Mouse (Mus musculus): Measurements from ENCODE around the gene Klhl2.

Klhl2 gene

DNA sequence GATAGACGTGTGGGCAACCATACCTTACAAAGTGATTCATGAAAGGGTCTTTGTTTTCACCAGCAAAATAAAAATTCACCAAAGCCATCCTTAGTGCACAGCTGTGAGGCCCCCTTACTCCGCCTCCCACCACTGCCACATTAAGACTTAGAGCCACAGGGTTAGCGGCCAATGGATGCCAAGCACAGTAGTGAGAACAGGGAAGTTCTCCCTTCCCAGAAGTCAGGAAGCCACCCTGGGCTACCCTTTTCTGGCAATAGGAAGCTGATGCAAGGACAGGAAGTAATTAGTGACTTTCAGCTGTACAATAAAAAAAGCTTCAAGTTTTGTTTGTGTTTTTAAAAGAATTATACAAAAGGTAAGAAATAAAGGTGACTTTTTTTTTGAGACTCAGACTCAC, 18.2 kb downstream of the Klhl2 start:
- DNase-seq (ENCODE audit: low spot score in 2 of 2): no peak

DNA sequence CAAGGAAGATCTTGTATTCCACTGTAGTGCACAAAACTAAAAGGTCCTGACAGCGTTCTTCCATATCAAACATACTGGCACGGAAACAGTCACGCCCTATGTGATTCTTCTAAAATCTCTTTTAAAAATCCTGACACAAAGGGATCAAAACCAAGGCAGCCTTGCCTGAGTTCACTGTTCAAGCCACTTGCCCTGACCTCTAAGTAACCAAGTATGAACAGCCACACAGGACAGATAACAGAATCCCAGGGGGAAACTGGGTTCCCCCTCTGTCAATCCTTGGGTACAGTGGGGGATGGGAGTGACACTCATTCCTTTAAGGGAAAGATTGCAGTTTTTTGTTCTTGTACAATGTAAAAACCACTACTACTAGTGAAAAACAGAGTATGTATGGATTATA, 19.9 kb downstream of the Klhl2 start:
- no peak for DNase-seq (ENCODE audit: low spot score in 2 of 2)

DNA sequence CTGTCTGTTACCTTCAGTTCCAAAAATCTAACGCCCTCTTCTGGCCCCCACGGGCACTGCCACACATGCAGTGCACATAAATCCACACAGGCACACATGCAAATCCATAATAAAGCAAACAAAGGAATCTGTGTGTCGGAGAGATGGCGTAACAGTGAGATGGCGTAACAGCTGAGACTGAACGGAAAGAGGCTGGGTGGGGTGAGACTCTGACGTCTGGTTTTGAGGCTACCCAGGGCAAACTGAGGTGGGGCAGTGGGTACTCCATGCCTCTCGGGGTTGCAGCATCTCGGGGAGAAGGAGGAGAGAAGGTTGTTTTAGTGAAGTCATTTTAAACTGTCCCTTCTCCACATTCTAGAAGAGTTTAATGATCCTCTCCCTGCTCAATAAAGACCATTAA, 20.4 kb downstream of the Klhl2 start:
- no peak for DNase-seq (ENCODE audit: low spot score in 2 of 2)

DNA sequence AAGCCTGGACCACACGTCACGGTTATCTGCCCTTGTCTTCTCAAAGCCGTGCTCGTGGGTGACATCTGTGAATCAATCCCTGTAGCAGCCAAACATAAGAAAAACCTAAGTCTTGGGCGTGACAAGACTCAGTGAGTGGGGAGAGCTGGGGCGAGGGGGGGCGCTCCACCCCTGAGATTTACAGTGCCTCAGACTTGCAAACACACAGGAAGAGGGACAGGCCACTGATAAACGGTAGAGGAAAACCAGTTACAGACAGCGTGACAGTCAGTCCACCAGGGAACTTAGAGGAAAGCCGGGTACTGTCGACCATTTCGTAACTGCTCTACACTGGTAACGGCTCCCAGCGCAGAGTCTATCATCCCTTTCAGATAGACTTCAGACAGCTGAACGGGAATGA, 21.4 kb downstream of the Klhl2 start:
- DNase-seq (ENCODE audit: low spot score in 2 of 2): no peak

DNA sequence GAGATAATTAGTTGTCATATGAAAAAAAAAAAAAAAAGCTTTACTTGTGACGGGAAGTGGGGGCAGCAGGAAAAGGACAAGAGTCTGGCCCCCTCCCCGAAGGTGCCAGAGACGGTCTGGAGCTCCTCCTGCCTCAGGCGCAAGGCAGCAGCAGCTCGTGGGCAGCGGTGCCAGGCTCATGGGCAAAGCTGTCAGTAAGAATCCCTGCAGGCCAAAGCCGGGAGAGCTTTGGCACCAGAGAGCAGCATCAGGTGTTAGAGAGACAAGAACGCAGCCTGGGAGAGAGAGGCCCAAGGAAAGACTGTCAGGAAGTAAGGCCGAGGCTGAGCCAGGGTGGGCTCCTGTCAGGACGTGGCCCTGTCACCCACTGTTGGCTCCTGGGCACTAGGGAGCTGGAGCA, 22.5 kb downstream of the Klhl2 start:
- DNase-seq (ENCODE audit: low spot score in 2 of 2): no peak

DNA sequence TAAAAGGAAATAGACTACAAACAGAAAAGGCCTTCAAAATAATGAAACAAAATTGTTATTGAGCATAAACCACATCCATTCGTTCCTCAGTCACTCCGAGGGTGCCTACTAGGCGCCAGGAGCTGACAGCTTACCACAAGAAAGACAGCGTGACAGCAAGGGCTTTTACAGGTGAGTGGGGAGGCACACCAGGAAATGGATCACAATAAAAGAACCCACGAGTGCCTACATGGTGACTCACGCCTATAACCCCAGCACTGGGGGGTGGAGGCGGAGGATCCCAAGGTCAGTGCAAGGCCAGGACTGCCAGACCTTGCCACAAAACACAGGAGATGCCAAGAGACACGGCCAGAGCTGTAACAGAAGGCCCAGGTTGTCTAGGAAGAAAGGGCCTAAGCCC, 23.4 kb downstream of the Klhl2 start:
- DNase-seq (ENCODE audit: low spot score in 2 of 2): no peak

DNA sequence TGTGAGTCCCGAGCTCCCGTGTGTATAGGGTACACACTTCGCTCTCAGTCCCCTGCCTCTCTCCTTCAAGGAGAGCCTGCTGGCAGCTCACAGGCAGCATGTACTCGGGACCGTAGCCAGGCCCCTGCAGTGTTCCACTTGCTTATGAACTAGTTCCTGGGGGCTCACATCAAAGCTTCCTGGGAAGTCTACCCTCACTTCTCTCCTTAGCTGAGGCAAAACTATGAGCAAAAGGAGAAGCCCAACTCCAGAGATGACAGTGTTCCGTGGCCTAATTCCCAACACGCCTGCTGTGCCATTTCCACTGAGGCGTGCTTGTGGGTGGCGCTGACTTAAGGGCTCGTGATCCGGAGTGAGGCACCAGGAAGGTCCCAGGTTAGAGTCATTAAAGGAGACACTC, 25.9 kb downstream of the Klhl2 start:
- peak; percentile 53 to 59 for DNase-seq (ENCODE audit: low spot score in 2 of 2)

DNA sequence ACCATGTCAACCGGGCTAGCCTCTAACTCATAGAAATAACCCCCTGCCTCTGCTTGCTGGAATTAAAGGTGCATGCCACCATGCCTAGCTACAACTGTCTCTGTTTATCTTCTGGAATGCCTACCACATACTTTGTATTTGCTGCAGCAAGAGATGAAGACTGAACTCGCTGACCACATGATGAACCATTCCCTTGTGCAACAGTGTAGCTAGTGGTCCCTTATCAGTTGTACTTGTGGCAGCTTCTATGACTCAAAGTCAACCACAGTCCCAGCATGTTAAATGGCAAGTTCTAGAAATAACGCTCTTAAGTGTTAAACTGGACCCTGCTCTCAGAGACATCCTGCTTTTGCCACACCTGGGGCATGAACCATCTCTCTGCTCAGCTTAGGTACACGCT, 28.9 kb downstream of the Klhl2 start:
- DNase-seq (ENCODE audit: low spot score in 2 of 2): no peak

DNA sequence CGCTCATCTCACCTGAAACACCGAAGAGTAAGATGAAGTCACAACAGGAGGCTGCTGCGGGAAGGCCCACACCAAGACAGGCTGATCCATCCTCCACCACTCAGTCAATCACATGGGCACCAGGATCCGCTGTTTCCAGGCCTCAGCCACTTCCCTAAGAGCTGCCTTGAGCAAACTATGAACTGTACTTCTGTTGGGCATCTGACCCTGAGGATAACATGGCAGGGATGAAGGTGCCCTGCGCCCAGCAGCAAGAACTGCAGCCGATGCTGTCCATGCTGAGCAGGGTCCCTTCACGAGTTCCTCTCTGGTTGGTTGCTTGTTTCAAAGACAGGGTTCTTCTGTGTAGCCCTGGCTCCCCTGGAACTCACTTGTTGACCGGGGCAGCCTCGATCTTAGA, 38.0 kb downstream of the Klhl2 start:
- DNase-seq (ENCODE audit: low spot score in 2 of 2): no peak

DNA sequence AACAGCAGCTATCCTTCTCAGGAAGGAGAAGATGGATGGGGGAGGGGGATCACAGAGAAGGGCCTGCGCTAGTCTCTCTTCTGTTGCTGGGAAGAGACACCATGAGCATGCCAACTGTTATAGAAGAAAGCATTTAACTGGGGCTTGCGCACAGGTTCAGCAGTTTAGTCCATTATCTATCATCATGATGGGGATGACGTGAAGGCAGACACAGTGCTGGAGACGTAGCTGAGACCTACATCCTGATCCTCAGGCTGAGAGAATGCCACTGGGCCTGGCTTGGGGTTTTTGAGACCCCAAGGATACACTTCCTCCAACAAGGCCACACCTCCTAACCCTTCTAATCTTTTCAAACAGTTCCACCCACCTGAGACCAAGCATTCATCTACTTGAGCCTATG, 38.7 kb downstream of the Klhl2 start:
- DNase-seq (ENCODE audit: low spot score in 2 of 2): no peak

DNA sequence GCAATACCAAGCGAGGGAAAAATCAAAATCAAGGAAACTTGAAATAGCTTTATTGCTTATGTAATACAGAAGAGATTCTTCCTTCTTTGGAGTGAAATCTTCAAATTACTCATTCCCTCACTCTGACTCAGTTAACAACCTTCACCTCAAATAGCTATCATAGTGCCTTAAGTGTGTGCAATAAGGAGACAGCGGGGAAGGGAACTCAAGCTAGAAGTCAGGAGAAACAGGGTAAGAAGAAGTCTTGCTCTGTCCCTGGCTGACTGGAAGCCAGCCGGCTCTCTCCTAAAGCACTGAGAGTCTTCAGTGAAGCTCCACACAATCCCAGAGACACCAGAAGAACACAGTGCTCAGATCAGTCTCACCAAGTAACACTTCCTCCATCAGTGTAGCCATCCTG, 43.3 kb downstream of the Klhl2 start:
- DNase-seq (ENCODE audit: low spot score in 2 of 2): no peak

DNA sequence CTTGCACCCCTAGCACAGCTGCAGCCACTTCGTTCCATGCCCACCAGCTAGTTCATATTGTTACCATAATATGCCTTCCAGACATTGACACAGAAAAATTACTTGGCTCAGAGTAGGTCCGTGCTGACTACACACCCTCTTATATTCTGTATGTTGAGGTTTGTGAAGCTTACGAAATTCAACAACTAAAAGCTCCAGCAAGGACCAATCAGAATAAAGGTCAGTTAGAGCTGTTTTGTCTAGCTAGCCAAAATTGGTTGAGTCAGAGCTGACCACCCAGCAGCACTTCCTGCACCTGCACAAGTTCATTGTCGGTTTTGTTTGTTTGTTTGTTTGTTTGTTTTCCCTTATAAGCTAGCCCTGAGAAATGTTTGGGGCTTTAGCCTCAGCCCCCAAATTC, 44.8 kb downstream of the Klhl2 start:
- DNase-seq (ENCODE audit: low spot score in 2 of 2): no peak

DNA sequence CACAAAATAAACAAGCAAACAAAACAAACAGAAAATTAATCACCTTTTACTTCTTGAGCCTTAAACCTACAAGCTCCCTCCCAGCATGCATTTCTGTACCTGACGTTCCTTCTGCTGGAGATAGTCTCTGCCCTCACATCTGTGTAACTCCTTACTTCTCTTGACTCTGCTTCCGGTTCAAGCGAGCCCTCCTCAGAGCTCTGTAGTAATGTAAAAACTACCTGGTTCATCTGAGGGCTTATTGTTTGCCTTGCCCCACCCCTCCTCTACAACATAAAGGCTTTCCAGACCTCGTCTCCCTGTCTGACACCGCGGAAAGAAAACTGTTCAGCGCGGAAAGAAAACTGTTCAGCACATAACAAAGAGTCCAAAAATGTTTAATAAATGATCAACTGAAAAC, 50.5 kb downstream of the Klhl2 start:
- no peak for DNase-seq (ENCODE audit: low spot score in 2 of 2)

DNA sequence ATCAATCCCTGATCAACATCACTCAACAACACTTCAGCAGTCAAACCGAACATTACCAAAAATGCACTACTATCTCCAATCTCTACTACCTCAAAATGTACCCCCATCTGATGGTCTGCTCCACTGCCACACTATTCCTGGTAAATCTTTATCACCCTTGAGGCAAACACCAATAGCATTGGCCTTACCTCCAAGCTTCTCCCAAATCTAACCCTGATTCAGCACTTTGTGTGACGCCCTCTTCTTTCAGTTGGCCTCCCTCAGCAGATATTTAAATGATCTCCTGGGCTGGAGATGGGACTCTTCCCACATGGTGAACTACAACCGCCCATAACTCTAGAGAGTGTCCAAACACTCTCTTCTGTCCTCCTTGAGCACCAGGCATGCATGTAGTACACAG, 51.3 kb downstream of the Klhl2 start:
- no peak for DNase-seq (ENCODE audit: low spot score in 2 of 2)

DNA sequence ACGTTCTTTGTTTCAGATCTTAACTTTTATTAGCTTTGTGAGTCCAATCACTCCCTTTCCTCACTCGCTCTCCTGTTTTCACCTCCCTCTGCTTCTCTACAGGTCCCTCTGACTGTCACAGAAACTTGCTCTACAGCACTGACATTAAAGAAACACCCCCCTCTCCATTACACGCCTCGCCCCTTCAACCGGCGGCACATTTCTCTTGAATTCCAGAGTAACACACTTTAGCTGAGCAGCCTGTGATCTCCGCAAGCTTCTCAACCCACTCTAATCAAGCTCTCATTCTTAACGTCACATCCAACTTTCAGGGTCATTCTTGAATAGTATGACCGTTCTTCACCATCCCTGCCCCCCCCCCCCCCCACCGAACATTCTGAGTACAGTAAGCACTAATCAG, 52.1 kb downstream of the Klhl2 start:
- no peak for DNase-seq (ENCODE audit: low spot score in 2 of 2)

DNA sequence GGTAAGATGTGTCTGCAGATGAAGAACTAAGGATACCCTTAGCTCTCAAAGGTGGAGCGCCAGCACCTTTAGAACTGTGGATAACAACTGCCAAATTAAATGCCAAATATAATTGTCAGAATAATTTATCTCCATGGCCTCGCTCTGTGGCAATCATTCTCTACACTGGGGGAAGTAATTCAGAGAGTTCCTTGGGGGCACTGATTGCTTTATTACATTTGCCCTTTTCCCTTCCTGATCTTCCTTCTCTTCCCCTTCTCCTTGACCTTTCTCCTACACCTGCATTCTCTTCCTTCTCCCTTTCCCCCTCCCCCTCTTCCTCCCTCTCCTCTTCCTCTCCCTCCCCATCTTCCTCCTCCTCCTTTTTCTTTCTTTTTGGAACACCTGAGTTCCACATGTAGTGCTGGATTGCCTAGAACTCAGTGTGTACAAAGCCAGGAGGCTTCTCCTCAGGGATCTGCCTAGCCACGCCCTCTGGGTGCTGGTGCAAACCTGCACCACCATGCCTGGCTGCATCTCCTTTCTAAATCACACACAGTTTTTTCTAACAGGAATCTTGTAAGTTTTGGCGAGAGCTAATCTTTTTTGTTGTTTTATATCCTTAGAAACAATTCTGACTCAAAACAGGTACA, 58.5 kb downstream of the Klhl2 start:
- no peak for DNase-seq (ENCODE audit: low spot score in 2 of 2)

DNA sequence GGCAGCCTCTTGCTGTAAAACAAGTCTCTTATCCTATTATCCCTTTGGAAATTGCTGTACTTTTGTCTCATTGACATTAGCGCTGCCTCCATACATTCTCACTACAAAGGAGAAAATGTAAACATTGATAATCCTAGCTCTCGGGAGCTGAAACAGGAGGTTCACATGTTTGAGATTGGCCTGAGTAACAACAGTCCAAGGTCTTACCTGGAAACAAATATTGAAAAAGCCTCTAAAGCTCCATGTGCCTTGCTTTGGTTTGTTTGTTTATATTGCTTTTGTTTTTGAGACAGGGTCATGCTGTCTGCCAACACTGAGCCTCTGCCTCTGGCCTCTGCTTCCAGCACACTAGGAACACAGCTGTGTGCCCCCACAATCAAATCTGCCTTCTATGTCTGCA, 59.4 kb downstream of the Klhl2 start:
- no peak for DNase-seq (ENCODE audit: low spot score in 2 of 2)

DNA sequence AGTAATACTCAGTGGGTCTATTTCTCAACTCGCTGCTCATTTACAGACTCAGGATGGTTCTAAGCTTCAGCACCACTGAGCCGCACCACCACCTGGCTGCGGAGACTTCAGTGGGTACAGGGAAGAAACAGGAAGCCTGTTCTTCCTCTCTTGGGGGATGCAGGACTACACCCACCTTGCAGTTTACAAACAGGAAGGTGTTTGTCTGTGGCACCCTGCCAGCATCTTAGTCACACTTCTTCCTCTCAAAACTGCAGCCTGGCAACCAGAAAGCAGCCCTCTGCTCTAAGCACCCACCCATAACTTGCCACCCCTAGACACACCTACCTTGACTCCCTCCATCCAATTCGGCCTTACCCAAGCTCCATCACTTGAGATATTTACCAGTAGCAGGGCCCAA, 61.1 kb downstream of the Klhl2 start:
- DNase-seq (ENCODE audit: low spot score in 2 of 2): peak; percentile 60 to 63

DNA sequence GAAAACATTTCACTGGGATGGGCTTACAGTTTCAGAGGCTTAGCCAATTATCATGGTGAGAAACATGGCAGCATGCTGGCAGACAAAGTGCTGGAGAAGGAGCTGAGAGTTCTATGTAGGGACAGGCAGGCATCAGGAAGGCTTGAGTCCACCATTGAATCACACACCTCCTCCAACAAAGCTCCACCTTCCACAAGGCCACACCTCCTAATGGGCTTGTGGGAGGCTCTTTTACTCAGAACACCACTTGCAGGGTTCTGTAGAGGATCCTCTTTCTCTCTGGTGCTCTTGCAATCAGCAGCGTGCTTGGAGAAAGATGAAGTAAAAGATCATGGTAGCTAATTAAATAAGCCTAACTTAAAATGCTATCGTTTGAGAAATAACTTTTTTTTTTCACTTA, 63.0 kb downstream of the Klhl2 start:
- no peak for DNase-seq (ENCODE audit: low spot score in 2 of 2)

DNA sequence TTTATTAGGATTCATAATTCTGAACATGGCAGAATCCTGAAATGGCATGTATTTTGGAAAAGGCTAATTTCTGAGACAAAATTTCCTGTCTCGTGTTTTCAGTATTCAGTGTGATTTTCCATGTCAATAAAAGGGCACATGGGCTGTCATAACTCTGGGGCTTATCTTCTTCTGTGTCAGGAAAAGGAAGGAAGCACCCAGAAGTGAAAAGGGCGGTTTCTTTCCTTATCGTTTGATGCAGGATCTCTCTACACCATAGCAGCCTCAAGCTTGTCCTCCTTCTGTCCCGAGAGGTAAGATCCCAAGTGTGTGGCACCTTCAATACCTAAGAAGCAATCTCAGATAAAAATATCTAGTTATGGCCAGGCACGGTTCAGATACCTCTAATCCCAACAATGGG, 65.6 kb downstream of the Klhl2 start:
- no peak for DNase-seq (ENCODE audit: low spot score in 2 of 2)

DNA sequence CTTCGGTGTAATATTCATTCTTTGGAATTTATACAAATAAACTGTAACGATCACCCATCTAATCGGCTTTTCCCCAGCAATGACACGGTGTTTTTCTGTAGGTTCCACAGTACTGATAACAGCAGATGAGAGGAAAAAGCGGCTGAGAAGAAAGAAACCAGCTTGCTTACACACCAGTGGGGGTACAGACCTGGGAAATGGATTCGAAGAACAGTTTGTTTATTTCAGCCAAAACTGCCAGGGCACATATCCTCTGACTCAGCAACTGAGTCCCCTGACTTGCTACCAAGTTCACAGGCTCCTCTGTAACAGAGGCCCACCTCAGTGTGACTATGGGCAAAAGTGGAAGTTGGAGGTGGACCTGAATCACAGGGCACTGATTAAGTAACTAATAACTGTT, 67.9 kb downstream of the Klhl2 start:
- DNase-seq (ENCODE audit: low spot score in 2 of 2): no peak

DNA sequence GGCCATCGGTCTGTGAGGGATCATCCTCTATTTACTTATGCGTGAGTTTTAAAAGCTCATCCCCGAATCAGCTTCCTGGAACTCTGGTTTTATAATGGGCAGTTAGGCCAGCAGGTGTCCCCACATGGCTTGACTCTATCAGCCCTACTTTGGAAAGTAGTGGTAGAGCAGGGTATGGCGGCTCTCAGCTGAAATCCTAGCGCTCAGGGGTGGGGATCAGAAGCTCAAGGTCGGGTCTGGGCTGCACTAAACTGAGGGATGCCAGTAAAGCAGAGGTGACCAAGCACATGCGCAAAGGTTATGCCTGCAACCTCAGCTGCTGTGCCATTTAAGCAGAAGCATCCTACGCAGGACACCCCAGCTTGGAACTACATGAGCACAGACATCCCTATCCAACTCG, 71.9 kb downstream of the Klhl2 start:
- DNase-seq (ENCODE audit: low spot score in 2 of 2): no peak

DNA sequence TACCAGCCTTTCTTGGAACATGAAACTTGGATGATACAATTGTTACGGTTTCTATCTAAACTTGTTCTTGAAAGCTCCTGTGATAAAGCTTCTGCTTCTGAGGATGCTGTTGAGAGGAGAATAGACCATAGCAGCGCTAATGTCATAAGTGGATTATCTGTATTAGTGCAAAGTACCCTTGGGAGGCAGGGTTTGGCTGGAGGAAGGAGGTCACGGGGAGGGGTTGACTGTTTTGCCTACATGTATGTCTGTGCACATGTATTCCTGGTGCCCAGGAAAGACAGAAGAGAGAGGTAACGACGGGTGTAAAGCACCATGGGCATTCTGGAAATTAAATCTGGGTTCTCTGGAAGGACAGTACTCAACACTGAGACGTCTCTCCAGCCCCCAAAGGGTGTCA, 75.7 kb downstream of the Klhl2 start:
- no peak for DNase-seq (ENCODE audit: low spot score in 2 of 2)

DNA sequence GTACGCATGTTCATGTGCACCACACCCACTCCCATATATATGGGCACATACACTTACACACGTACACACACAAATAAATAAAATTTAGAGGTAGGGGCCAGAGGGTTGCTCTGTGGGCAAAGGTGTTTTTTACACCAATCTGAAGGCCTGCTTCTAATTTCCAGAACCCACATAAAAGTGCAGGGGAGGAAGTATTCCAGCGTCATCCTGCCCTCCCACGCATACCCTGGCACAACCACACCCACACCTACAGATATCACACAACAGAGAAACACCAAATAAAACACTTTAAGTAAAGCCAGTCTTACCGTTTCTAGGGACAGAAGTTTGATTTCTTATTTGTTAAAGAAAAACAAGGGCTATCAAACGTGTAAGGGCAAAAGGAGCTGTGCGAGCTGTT, 79.0 kb downstream of the Klhl2 start:
- no peak for DNase-seq (ENCODE audit: low spot score in 2 of 2)

DNA sequence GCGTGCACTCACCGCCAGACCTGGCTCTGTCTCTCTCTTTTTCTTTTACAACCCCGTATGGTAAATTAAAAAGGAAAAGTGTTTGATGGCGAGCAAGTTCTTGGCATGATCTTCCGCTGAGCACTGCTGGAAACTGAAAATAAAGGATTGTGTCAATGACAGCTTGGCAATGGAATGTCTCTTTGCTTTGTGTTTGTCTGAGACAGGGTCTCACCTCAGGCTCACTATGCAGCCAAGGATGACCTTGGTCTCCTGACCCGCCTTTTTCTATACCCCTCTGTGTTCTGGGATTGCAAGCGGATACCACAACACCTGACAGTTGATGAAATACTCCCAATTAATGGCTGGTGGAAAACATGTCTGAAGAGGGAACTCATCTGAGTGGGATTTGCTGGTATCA, 80.2 kb downstream of the Klhl2 start:
- no peak for DNase-seq (ENCODE audit: low spot score in 2 of 2)
